Mouse (Mus musculus): ENCODE results near the gene 2610301B20Rik. TPM values are rescaled to one million over a fixed set of nuclear protein-coding genes. Genes with fewer than 3 reads are reported as not detected.
"Not testable (repeated sequence)": the region's sequence is repeated elsewhere in the genome, so short reads cannot be mapped to it uniquely, and the experiment has no call there.

The 2610301B20Rik gene
- total RNA-seq, 4 experiments from 2014 or later = 28.6 to 38.3 (median 34.8) TPM

DNA sequence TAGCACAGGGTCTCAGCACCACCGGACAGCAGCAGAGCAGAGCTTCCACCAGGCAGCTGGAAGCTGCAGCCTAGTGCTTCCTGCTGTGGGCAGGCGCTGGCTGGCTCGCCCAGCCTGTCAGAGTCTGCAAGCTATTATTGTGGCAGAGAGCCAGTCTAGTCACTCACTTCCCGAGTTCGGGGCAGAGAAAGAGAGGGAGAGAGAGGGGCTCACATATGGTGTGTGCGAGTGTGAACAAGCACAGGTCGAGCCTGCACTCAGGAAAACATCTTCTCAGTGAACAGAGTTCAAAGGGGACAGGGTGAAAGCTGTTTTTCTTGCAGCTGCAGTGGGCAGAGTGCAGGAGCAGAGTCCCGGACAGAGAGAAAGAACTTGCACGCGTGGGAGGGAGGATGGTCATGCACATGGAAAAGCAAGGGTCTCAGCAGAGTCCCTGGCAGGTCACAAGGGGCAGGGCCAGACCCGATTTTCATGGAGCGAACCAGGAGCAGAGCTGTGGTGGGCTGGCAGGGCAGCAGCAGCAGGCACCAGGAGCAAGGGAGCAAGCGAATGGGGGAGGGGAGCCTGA is 31.0 kb downstream of the 2610301B20Rik start:
- no peak for DNase-seq (ENCODE audit: low spot score in 2 of 2)

- not testable (repeated sequence) for DNase-seq (ENCODE audit: low spot score in 2 of 2)
Observed at GRCm38 (mm10) chr4:10911417-10911816, 37.1 kb downstream of the 2610301B20Rik start.

- DNase-seq (ENCODE audit: low spot score in 2 of 2) = no peak
Observed at GRCm38 (mm10) chr4:10911909-10912478, 37.7 kb downstream of the 2610301B20Rik start.

DNA sequence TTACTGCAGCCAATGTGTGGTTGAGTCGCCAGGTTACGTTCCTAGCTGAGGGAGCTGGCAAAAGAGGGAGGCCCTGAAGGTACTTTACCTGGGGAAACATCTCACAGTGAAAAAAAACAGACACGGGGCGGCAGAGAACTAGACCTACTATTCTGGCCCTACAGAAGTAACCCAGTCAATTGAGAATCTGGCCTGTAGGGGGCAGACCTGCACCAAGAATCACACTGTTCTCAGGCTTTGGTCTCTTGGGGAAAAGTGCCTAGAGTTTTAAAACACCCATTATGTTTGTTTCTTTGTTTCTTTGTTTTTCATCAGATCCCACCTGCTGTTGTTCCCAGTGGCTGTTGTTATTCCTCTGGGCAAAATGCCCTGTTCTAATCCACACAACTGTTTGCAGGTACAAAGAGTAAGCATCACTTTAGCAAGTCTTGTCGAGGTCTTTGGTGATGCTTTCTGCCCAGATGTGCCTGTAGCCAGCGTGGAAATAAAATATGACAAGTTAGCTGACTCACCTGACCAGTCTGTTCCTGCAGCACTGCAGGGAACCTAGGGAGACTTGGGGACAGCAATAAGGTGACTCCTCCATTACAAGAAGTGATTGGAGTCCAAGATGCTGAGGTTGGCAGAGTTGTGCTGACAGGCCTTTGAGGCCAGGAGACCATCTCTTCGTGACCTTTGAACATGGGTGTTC is 38.5 kb downstream of the 2610301B20Rik start:
- DNase-seq (ENCODE audit: low spot score in 2 of 2) = peak; percentile 66 to 93

DNA sequence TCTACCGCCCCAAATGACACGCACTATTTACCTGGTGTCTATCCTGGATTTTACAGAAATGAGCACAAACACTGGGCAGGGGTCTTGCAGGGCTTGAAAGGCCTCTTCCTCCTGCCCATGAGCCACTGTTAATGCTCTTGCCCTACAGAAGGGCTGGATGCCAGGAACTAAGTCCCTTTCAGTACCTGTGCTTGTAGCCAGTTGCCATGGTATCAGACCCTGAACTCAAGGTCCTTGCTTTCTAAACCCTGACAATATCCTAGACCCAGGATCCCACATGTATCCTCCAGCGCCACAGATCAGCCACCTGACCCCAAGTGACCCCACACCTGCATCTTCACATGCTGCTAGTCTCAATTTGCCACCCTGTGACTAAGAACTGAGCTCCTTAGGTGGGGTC is 39.1 kb downstream of the 2610301B20Rik start:
- no peak for DNase-seq (ENCODE audit: low spot score in 2 of 2)

DNA sequence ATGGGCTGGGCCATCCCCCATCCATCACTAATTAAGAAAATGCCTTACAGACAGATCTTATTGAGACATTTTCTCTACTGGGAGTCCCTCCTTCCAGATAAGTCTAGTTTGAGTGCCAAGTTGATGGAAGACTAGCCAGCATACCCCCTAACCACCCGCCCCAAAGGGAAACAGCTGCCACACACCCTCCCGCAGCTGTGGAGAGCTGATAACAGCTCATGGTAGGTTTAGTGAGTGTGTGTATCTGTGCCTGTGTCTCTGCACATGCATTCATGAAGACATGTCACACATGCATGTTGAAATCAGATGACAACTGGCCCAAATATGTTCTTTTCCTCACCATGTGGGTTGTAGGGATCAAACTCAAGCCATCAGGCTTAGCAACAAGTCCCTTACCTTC is 40.5 kb downstream of the 2610301B20Rik start:
- DNase-seq (ENCODE audit: low spot score in 2 of 2) = no peak

GRCm38 (mm10) chr4:10915271-10915670 is 41.0 kb downstream of the 2610301B20Rik start:
- DNase-seq (ENCODE audit: low spot score in 2 of 2) = no peak

- no peak for DNase-seq (ENCODE audit: low spot score in 2 of 2)
Observed at GRCm38 (mm10) chr4:10918402-10918801, 44.1 kb downstream of the 2610301B20Rik start.

- DNase-seq (ENCODE audit: low spot score in 2 of 2) = no peak
Observed at GRCm38 (mm10) chr4:10919097-10919496, 44.8 kb downstream of the 2610301B20Rik start.

- DNase-seq (ENCODE audit: low spot score in 2 of 2) = no peak
Observed at GRCm38 (mm10) chr4:10919530-10919929, 45.2 kb downstream of the 2610301B20Rik start.

DNA sequence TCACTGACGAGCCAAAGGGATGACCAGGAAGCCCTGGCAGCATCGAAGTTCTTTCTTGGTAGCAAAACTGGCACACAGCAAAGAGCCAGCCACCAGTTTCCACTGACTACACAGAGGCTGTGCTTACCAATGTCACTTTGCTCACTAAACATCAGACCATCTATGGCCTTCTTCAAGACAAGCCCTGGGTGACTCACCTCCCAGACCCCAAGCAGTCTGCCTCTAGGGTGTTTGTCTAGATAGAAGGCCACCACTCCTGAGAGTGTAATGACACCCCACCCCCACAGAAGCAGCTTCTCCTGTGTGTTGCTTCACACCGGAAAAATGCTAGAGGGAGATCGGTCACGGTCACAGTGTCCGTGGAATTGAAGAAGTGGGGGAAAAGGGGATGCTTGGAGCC is 45.7 kb downstream of the 2610301B20Rik start:
- DNase-seq (ENCODE audit: low spot score in 2 of 2) = no peak

DNA sequence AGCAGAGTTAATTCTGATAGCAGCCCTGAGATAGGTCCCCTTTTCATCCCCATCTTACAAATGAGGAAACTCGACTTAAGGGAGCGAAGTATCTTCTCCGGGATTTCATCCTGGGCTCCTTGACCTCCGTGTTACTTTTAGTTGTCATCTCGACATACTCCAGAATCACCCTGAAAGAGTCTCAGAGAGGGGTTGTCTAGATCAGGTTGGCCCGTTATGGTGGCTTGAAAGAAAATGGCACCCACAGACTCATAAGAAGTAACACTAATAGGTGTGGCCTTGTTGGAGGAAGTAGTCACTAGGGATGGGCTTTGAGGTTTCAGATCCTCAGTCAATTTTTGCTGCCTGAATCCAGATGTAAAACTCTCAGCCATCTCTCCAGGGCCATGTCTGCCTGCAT is 46.3 kb downstream of the 2610301B20Rik start:
- DNase-seq (ENCODE audit: low spot score in 2 of 2) = no peak

DNA sequence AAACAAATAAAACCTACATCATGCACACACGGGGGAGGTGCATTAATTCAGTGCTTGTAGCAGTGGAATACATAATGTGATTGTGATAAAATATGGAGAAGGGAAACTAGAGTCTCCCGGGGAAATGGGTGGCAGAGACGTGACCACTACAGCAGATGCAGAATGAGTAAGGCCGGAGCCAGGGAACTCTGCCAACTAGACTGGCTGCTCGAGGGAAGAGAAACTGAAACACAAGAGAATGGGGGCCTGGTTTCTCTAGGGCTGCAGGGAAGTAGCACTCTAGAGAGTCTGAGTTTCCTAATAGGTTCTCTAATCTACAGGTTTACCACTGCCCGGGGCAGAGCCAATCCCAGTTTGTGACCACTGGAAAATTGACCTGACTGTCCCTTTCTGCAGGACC is 48.9 kb downstream of the 2610301B20Rik start:
- peak in 1 of 2 experiments; percentile 56 for DNase-seq (ENCODE audit: low spot score in 2 of 2)

- no peak for DNase-seq (ENCODE audit: low spot score in 2 of 2)
Observed at GRCm38 (mm10) chr4:10924140-10924539, 49.8 kb downstream of the 2610301B20Rik start.

- DNase-seq (ENCODE audit: low spot score in 2 of 2) = no peak
Observed at GRCm38 (mm10) chr4:10924541-10924940, 50.2 kb downstream of the 2610301B20Rik start.

GRCm38 (mm10) chr4:10926416-10926815 is 52.1 kb downstream of the 2610301B20Rik start:
- DNase-seq (ENCODE audit: low spot score in 2 of 2) = no peak

DNA sequence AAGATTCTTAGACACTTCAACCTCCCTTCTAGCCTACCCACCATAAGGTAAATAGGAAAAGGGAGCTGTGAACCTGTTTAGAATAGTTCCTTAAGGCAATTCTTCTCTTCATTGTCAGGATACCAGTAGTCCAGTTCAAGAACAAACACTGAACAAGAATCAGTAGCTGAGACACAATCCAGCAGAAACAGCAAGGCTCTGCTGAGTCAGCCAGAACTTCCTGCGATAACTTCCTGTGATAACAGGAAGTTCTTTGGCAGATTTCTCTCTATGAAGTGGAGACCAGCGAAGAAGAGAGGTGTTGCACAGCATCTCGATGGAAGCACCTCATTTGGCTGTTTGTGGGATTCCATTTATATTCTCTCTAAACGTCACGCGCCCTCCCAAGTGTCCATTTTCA is 53.9 kb downstream of the 2610301B20Rik start:
- DNase-seq (ENCODE audit: low spot score in 2 of 2) = no peak

DNA sequence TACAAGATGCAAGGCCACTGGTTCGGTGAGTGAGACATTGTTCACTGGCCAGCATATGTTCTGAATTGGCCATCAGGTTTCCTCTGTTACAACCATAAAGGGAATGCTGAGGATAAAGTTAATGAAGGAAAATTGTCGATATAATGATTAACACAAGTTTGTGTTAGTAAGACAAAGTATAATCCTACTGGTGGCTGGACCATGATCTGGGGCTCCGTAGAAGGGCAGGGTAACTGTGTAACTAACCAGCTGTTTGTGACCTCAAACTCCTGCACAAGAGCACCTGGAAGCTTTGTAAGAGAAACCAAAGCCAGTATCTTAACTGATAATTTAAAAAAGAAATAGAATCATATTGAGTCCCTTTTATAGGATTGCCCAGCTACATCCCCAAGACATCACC is 55.4 kb downstream of the 2610301B20Rik start:
- DNase-seq (ENCODE audit: low spot score in 2 of 2) = no peak

- DNase-seq (ENCODE audit: low spot score in 2 of 2) = no peak
Observed at GRCm38 (mm10) chr4:10931040-10931439, 56.7 kb downstream of the 2610301B20Rik start.

DNA sequence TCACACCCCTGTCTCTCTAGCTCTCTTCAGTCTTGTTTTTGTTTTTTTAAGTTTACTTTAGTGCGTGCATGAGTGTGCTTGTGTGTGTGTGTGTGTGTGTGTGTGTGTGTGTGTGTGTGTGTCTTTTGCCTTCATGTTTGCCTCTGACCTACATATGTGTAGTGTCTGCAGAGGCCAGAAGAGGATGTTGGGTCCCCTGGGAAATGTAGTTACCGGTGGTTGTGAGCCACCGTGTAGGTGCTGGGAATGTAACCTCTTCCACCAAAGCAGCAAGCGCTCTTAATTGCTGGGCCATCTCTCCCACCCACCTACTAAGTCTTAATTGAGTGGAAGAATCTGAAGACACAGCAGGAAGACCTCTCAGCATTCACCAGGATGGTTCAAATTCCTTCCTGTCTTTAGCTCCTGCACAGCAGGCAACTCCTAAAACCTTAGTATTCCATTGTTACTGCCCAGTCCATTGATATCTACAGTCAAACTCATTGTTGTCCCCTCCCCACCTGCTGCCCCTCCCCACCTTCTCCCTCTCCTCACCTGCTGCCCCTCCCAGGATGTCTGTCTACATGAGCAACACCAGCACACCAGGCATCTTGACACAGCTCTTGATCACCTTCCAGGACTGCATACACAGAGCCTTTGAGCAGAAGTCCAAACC is 57.9 kb downstream of the 2610301B20Rik start:
- no peak for DNase-seq (ENCODE audit: low spot score in 2 of 2)

DNA sequence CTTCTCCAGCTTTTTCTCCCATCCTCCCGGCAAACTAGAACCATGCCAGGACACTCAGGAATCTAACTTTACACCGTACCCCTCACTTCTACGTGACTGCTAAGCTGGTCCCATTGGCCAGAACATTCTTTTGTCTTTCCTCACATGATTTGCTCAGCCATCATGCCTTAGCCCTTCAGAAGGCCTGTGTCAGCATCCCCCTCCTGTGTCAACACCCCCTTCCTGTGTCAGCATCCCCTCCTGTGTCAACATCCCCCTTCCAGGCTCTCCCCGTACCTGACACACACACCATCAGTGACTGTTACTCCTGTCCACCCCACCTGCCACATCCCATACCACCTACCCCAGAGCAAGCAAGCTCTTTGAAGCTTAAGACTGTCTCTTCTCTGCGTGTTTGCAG is 58.5 kb downstream of the 2610301B20Rik start:
- no peak for DNase-seq (ENCODE audit: low spot score in 2 of 2)

DNA sequence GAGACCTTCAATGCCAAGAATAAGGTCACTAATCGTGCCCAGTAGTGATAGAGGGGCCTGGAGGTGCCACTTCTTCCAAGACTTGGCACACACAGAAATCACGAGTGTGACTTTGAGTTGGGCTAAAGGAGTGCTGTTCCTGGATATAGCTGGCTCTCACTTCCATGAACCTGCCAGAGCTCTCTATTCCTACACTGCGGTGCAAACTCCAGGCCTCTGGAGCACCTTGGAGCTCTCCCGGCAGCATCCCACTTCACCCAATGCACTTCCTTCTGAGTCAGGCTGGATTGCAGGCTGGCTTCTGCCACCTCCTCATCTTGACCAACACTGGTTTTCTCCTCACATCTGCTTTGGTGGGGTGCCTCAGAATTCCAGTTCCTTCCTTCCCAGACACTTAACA is 62.5 kb downstream of the 2610301B20Rik start:
- no peak for DNase-seq (ENCODE audit: low spot score in 2 of 2)

All from left cerebral cortex, adult 8-10 months (tissue).